Mouse (Mus musculus) forebrain, embryonic 15.5 days (tissue): ENCODE results near the gene Zfp414. TPM values are rescaled to one million over a fixed set of nuclear protein-coding genes. Genes with fewer than 3 reads are reported as not detected.

Experiments used
- ATAC-seq: fragments of 200-750 bp; cut with Nextera tagmentation; replicated peaks from 2 replicates; pipeline ENCODE4 v1.8.0; 2017; ENCODE audit warnings: mild to moderate bottlenecking, moderate TSS enrichment, moderate library complexity
- H3K27ac ChIP-seq: fragments of 300-500 bp; sonication (generic); replicated peaks from 2 replicates; pipeline ENCODE4 v1.5.1; 2015; ENCODE audit warnings: mild to moderate bottlenecking, inconsistent platforms
- H3K27me3 ChIP-seq: fragments of 300-500 bp; sonication (generic); 2 replicates; pipeline ENCODE4 v1.6.1; 2015; ENCODE audit warnings: inconsistent platforms
- H3K36me3 ChIP-seq: fragments of 300-500 bp; sonication (generic); 2 replicates; pipeline ENCODE4 v1.6.1; 2015; ENCODE audit warnings: mild to moderate bottlenecking, inconsistent platforms
- H3K4me1 ChIP-seq: fragments of 300-500 bp; sonication (generic); 2 replicates; pipeline ENCODE4 v1.6.1; 2015; ENCODE audit warnings: inconsistent platforms
- H3K4me2 ChIP-seq: fragments of 300-500 bp; sonication (generic); replicated peaks from 2 replicates; pipeline ENCODE4 v1.6.1; 2015; ENCODE audit warnings: mild to moderate bottlenecking, inconsistent platforms
- H3K4me3 ChIP-seq: fragments of 300-500 bp; sonication (generic); 2 replicates; pipeline ENCODE4 v1.5.1; 2015; ENCODE audit warnings: mild to moderate bottlenecking, inconsistent platforms
- H3K9ac ChIP-seq: fragments of 300-500 bp; sonication (generic); replicated peaks from 2 replicates; pipeline ENCODE4 v1.6.1; 2015; ENCODE audit warnings: mild to moderate bottlenecking, inconsistent platforms
- H3K9me3 ChIP-seq: fragments of 300-500 bp; sonication (generic); 2 replicates; pipeline ENCODE4 v1.6.1; 2016; ENCODE audit warnings: inconsistent platforms
- WGBS: fragments of 180-500 bp; shearing (Covaris S2); methylation state at CpG from one replicate; pipeline ENCODE4 v1.1.7; 2015; ENCODE audit warnings: mixed read lengths; 5-methylcytosine and 5-hydroxymethylcytosine counted together
- polyA plus RNA-seq: library from polyadenylated mRNA; unstranded; fragments of >200 nt; fragmentation: Nextera tagmentation; extraction: Ambion mirVana; gene quantifications from 2 replicates; pipeline ENCODE4 v1.2.1, GENCODE M21; 2015

The Zfp414 gene
- polyA plus RNA-seq, 1 experiment from 2014 or later, result 58.9 TPM

DNA sequence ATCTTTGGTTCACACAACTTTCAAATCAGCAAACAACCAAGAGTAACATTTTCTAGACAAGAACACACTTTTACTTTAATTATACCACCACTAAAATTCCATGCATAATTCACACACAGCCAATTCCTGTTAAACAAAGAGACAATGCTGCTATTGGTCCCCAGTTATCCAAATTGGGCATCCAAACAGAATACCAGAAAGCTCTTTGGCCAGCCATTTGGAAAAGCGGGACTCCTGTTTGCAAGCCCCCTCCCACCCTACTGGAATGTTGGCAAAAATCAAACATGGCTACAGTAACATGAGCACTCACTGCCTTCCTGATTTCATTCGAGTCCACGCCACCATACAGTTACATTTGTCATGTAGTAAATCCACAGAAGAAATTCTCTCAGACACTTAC, 40.8 kb downstream of the Zfp414 start:
- Histone ChIP-seq H3K9ac (no peak overlapping the region), H3K9me3 (no peaks in the 10 kb centered on the region), H3K4me1 (peaks cover 11% of the 10 kb centered on the region), H3K27ac (no peak overlapping the region), H3K27me3 (no peaks in the 10 kb centered on the region), H3K4me2 (no peak overlapping the region), H3K4me3 (no peak overlapping the region), H3K36me3 (peaks cover 40% of the 10 kb centered on the region)
- 65% methylated on average over 3 of the region's 3 CpGs for WGBS
- ATAC-seq, result no peak

DNA sequence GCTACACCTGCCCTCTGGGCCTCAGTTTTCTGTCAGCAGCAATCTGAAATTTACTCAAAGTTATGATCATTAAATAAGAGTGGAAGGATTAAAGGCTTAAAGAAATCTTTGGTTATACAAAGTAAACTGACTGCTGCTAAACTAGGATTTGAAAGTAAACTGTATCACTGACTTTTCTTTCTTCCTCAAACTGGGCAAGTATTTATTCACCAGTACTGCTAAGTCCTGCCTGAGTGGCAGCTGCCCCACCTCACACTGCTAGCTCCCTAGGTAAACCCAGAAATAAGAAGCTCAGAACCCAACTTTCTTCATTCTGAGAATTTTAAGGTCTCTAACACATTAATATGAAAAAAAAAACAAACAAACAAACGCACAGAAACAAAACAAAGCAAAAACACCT, 44.9 kb downstream of the Zfp414 start:
- peaks cover 20% of the 10 kb centered on the region for H3K36me3 ChIP-seq
- no peak overlapping the region for H3K9ac ChIP-seq
- WGBS, result 79% methylated on average over 1 of the region's 1 CpGs
- H3K9me3 ChIP-seq, result no peaks in the 10 kb centered on the region
- H3K27ac ChIP-seq, result no peak overlapping the region
- no peak overlapping the region for H3K4me2 ChIP-seq
- no peak for ATAC-seq
- H3K27me3 ChIP-seq, result no peaks in the 10 kb centered on the region
- H3K4me1 ChIP-seq, result peaks cover 11% of the 10 kb centered on the region
- no peak overlapping the region for H3K4me3 ChIP-seq

DNA sequence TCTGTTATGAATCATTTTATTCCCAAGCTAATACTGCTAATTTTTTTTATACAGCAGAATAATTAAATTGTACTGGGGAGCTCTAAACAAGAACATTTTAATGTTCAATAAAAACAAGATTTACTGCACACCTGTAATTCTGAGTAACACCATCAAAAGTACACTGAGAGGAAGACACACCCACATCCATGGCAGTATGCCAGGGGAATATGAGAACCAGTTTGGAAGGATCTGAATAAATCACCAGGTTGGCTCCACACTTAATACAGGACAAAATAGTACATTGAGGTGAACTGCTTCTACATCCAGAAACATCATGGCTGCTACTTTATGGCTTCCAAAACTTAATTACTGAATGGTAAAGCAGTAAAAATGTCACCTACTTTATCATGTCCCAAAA, 46.6 kb downstream of the Zfp414 start:
- H3K4me3 ChIP-seq, result no peak overlapping the region
- H3K9ac ChIP-seq, result no peak overlapping the region
- peaks cover 10% of the 10 kb centered on the region for H3K4me1 ChIP-seq
- H3K4me2 ChIP-seq, result no peak overlapping the region
- H3K27ac ChIP-seq, result no peak overlapping the region
- peaks cover 17% of the 10 kb centered on the region for H3K36me3 ChIP-seq
- H3K27me3 ChIP-seq, result no peaks in the 10 kb centered on the region
- no peaks in the 10 kb centered on the region for H3K9me3 ChIP-seq
- ATAC-seq, result no peak

- WGBS, result 91% methylated on average over 2 of the region's 2 CpGs
- Histone ChIP-seq H3K27ac (no peak overlapping the region), H3K9me3 (no peaks in the 10 kb centered on the region), H3K4me3 (no peak overlapping the region), H3K36me3 (peaks cover 17% of the 10 kb centered on the region), H3K9ac (no peak overlapping the region), H3K4me2 (no peak overlapping the region), H3K4me1 (peaks cover 12% of the 10 kb centered on the region; the same call in 1 of the 2 replicates), H3K27me3 (no peaks in the 10 kb centered on the region)
- no peak for ATAC-seq
These were observed 47.2 kb downstream of the Zfp414 start for GRCm38 (mm10) chr17:33676086-33676485.

DNA sequence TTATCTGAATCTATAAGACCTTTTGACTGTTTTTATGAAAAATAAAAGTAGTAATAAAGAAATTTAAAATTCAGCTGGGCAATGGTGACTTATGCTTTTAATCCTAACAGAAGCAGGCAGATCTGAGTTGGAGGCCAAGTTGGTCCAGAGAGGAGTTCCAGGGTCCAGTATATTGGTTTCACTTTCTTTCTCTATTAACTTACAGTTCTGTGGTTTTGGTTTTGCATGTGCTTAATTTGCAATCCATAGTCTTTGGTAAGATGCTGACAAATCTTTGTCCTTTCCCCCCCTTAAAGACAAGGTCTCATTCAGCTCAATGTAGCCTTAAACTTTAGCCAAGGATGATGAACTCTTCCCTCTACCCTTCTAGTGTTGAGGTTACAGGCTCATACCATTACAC, 49.9 kb downstream of the Zfp414 start:
- peaks cover 39% of the 10 kb centered on the region for H3K4me1 ChIP-seq

More for the DNA sequence above, 49.9 kb downstream of the Zfp414 start:
- Histone ChIP-seq H3K27me3 (no peaks in the 10 kb centered on the region), H3K36me3 (peaks cover 19% of the 10 kb centered on the region), H3K9ac (no peak overlapping the region), H3K27ac (no peak overlapping the region), H3K4me2 (no peak overlapping the region), H3K4me3 (no peak overlapping the region), H3K9me3 (no peaks in the 10 kb centered on the region)
- no peak for ATAC-seq

Other genes starting within 250 kb of the Zfp414 start
- 20.2 and 20.6 TPM in 2 replicates for gene Zfp101, start 234.4 kb upstream of the Zfp414 start, polyA plus RNA-seq
- not detected in 2 replicates for gene Actl9, start 196.2 kb upstream of the Zfp414 start, polyA plus RNA-seq
- 37.8 and 40.7 TPM in 2 replicates for gene Adamts10, start 104.9 kb upstream of the Zfp414 start, polyA plus RNA-seq
- gene Myo1f, start 73.4 kb upstream of the Zfp414 start, polyA plus RNA-seq, result 1.7 and 2.1 TPM in 2 replicates
- gene Pram1, start 9.0 kb downstream of the Zfp414 start, polyA plus RNA-seq, result 0.41 and 0.46 TPM in 2 replicates
- 246 and 265 TPM in 2 replicates for gene Hnrnpm, start 57.8 kb downstream of the Zfp414 start, polyA plus RNA-seq
- 71.8 and 72.8 TPM in 2 replicates for gene March2, start 89.6 kb downstream of the Zfp414 start, polyA plus RNA-seq
- 452 and 485 TPM in 2 replicates for gene Rab11b, start 131.4 kb downstream of the Zfp414 start, polyA plus RNA-seq
- gene Angptl4, start 152.7 kb downstream of the Zfp414 start, polyA plus RNA-seq, result 12.8 and 14.0 TPM in 2 replicates
- 41.4 and 42.5 TPM in 2 replicates for gene Kank3, start 181.4 kb downstream of the Zfp414 start, polyA plus RNA-seq
- 612 and 676 TPM in 2 replicates for gene Rps28, start 195.5 kb downstream of the Zfp414 start, polyA plus RNA-seq
- 417 and 444 TPM in 2 replicates for gene Ndufa7, start 195.5 kb downstream of the Zfp414 start, polyA plus RNA-seq
- gene Cd320, start 214.0 kb downstream of the Zfp414 start, polyA plus RNA-seq, result 60.7 and 63.5 TPM in 2 replicates
- not detected in 2 replicates for gene Gm7029, start 244.7 kb downstream of the Zfp414 start, polyA plus RNA-seq